ENCODE assay signal across 19 mouse cellular contexts in the genomic region with DNA sequence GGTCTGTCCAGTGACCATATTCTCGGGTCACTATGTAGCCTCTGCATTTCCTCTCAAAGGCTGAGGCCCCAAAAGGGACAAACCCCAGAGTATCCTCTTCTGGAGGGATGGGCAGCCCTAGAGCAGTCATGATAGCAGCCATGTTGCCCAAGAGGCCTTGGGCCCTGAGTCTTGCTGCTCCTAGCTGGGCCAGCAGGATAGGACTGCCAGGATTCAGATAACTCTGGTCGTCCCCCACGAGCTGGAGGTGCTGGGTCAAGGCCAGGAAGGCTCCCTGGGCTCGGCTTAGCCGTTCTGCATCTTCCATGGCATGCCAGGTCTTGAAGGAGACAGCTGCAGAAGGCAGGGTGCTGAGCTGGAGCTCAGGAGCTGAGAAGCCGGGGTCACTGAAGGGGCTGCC. TPM values are rescaled to one million over a fixed set of nuclear protein-coding genes. Genes with fewer than 3 reads are reported as not detected.
"Had no signal": no experiment of that assay in that cellular context is flagged by ENCODE, and none has a peak within 500 bp of the region (broad histone marks: within the 10 kb centered on the region; RNA-seq: fewer than 3 reads in every experiment).

No protein-coding gene starts in this region.

- H3K27me3 ChIP-seq: kidney, embryonic 15.5 days; limb, embryonic 15.5 days had no signal

- DNase-seq: kidney, adult 18-20 months; kidney, postnatal 25 days; layer of hippocampus, postnatal 36 days; lung, embryonic 14.5 days; lung, postnatal 10 days; lung, postnatal 4 days; midbrain, embryonic 14.5 days; thymus, adult 2 months; thymus, postnatal 25 days had no signal

- H3K9ac ChIP-seq: kidney, embryonic 15.5 days; limb, embryonic 15.5 days; liver, embryonic 12.5 days; lung, embryonic 14.5 days; neural tube, embryonic 12.5 days had no signal

- ATAC-seq: liver, embryonic 12.5 days had no signal

- H3K4me3 ChIP-seq: kidney, embryonic 15.5 days; limb, embryonic 15.5 days; liver, embryonic 12.5 days; midbrain, embryonic 10.5 days; neural tube, embryonic 12.5 days had no signal

- H3K36me3 ChIP-seq: kidney, embryonic 15.5 days; liver, embryonic 12.5 days; midbrain, embryonic 10.5 days; neural tube, embryonic 12.5 days had no signal

- H3K4me2 ChIP-seq: kidney, embryonic 15.5 days; limb, embryonic 15.5 days; liver, embryonic 12.5 days; lung, embryonic 14.5 days; neural tube, embryonic 12.5 days had no signal

- H3K27ac ChIP-seq: kidney, embryonic 15.5 days; limb, embryonic 15.5 days; liver, embryonic 12.5 days; midbrain, embryonic 10.5 days; neural tube, embryonic 12.5 days; stomach, postnatal 0 days had no signal

- H3K9me3 ChIP-seq: kidney, embryonic 15.5 days; limb, embryonic 15.5 days; liver, embryonic 12.5 days; midbrain, embryonic 10.5 days; neural tube, embryonic 12.5 days had no signal

RNA-seq across cellular contexts. Expression of a gene that starts 6.7 kb away (rescaled TPM):
- total RNA-seq: neutrophil, adult 5-6 weeks had no signal

RNA-seq across cellular contexts. Expression of a gene that starts 12.7 kb away (rescaled TPM):
- total RNA-seq: layer of hippocampus, postnatal 36 days; left cerebral cortex, adult 8-10 months; left cerebral cortex, postnatal 25 days; megakaryocyte, adult 5-6 weeks; neutrophil, adult 5-6 weeks had no signal
- polyA plus RNA-seq: lung, embryonic 14.5 days; thymus, adult 2 months had no signal
